Mouse (Mus musculus) lung, postnatal 25 days (tissue): Measurements from ENCODE around the gene Bcar3.
"Not testable (repeated sequence)": the region's sequence is repeated elsewhere in the genome, so short reads cannot be mapped to it uniquely, and the experiment has no call there.

Experiments
- DNase-seq: peaks from one replicate; pipeline ENCODE4 v3.0.0; 2022; ENCODE audit warnings: low spot score

Gene Bcar3

GRCm38 (mm10) chr3:122381591-122381990, 87.7 kb downstream of the Bcar3 start:
- no peak for DNase-seq

- DNase-seq: no peak
Measured at GRCm38 (mm10) chr3:122386444-122386843, 92.5 kb downstream of the Bcar3 start.

GRCm38 (mm10) chr3:122387771-122388170, 93.8 kb downstream of the Bcar3 start:
- no peak for DNase-seq

GRCm38 (mm10) chr3:122389972-122390371, 96.0 kb downstream of the Bcar3 start:
- no peak for DNase-seq

- DNase-seq: no peak
Measured at GRCm38 (mm10) chr3:122391098-122391497, 97.2 kb downstream of the Bcar3 start.

GRCm38 (mm10) chr3:122391816-122392215, 97.9 kb downstream of the Bcar3 start:
- peak; percentile 48 for DNase-seq

DNA sequence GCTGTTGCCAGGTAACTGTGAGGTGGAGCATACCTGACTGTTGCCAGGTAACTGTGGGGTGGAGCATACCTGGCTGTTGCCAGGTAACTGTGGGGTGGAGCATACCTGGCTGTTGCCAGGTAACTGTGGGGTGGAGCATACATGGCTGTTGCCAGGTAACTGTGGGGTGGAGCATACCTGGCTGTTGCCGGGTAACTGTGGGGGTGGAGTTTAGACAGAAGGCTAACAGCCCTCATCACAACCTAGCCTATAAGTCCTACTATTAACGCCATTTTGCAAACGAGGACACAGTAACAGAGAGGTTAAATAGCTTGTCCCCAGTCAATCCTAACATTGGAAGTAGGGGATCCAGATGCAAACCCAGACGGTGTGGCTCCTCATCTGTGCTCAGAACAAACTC, 99.5 kb downstream of the Bcar3 start:
- not testable (repeated sequence) for DNase-seq

DNA sequence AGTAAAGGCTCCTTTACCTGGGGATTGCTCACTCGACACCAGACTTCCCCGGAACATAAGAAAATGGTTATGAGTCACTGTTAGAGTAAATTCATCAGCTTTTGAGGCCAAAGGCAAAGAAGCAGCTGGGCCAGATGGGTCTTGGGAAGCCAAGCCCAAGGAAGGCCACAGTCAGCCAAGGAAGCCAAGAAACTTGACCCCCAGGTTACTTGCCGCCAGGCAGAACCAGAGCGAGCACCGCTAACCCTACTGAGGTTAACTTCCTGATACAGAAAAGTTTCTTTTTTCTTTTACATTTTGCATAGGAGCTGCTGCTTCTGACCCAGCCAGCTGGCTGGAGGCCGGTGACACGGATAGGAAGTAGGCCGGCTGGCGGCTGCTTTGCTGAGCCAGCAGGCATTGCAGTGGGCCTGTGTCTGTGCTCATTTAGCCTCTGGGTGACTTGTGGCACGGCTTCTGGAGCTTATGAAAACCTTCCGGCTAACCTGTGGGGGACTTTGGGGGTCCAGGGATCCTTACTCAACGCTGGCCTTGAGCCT, 100.0 kb downstream of the Bcar3 start:
- DNase-seq: no peak

- DNase-seq: no peak
Measured at GRCm38 (mm10) chr3:122396957-122397356, 103.0 kb downstream of the Bcar3 start.

DNA sequence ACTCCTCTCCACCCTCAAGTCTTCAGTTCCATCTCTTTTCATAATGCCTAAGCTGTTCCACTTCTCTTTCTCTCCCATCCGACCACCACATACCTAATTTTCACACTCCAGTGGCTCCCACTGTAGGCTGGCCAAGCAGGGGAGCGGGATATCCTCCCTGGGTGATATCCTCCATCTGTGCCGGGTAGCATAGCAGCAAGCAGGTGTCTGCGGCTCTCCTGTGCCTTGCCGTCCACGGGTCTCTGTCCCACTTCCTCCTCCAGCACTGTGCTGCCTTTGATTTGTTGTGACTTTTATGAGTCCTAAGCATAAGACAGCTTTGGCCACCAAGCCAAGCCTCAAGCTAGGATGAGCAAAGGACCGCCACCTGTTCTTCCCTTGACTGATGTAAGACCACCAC, 103.5 kb downstream of the Bcar3 start:
- DNase-seq: no peak

DNA sequence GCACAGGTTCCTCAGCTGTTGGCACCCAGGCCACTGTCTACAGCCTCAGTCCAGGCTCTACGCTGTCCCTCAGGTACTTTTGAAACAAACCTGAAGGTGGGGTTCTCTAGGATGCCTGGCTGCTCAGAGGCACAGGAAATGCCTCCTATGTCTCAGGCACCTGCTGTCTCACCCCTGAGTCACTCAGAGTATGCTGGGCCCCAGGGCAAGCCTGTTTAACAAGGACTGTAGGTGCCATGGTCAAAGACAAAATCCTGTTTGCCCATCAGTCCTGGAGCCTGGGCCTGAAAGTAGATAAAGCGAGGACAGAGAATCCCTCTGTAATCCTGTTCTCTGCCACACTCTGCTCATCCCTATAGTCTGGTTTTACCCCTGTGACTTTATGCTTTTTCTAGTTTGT, 107.1 kb downstream of the Bcar3 start:
- DNase-seq: no peak

- no peak for DNase-seq
Measured at GRCm38 (mm10) chr3:122402143-122402542, 108.2 kb downstream of the Bcar3 start.

DNA sequence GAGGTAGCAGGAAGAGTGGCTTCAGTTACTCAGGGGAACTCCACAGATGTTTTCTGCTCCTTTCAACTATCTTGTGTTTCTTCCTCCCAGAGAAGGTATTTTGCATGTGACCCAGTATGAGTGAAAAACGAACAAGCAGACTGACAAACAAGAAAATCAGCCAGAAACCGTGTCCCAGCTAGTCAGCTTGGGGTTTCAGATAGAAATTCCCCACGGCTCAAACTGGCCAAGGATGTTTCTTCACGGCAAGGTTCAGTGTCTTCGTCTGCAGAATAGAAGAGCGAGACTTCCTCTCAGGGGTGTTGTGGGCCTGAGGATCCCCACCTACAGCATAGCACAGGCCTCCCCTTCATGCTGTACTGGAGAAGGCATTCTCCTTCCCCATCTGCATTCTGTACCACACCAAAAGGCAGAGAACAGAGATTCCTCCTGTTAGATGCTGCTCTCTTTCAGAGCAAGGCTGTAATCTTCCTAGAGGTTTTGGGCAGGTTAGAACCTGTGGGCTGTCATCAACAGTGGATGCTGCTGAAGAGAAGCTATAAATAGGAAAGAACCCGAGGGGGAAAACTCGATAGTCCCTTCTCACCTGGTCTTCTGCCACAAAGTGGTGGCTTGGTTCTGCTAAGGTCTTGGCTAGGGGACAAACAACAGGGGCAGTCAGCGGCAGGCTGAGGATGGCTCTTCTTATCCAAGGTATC, 110.1 kb downstream of the Bcar3 start:
- DNase-seq: no peak

- no peak for DNase-seq
Measured at GRCm38 (mm10) chr3:122405203-122405956, 111.4 kb downstream of the Bcar3 start.

- no peak for DNase-seq
Measured at GRCm38 (mm10) chr3:122406416-122406815, 112.5 kb downstream of the Bcar3 start.

GRCm38 (mm10) chr3:122407757-122408156, 113.8 kb downstream of the Bcar3 start:
- no peak for DNase-seq

GRCm38 (mm10) chr3:122408798-122409311, 114.9 kb downstream of the Bcar3 start:
- DNase-seq: peak; percentile 80

- DNase-seq: no peak
Measured at GRCm38 (mm10) chr3:122411590-122411989, 117.7 kb downstream of the Bcar3 start.

DNA sequence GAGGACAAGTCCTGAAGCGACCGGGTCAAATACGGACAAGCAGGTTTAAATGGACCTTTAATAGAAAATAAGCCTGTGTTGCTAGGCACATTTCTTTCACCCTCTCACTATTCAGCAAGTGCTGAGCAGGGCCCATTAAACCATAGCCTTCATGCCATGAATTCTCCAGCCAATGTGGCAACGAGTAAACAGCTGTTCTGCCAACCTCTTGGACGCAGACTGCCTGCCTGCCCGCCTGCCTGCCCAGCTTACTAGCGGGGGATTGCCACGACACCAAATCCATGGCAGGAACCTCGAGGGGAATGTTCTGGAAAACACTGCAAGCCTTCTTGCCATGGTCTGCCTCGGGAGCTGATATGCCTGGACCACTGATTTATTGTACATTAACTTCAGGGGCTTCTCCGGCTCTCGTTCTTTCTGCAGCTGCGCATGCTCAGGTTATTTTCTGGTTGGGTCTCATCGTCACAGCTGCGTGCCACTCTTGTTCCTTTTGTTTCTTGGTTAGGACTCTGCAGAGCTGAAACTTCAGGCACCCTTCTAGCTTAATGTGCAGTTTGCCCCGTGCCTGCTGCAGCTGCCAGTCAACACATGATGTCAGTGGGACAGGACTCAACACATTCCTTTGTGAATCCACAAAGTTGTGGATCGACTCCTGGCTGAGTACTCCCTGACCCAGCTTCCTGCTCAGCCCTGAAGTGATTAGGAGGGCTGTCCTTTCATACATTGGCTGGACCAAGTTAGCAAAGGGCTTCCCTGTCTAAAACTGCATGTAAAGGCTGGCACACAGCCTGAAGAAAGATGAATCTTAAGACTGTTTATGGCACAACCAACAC, 120.0 kb downstream of the Bcar3 start:
- no peak for DNase-seq

- no peak for DNase-seq
Measured at GRCm38 (mm10) chr3:122414868-122415267, 120.9 kb downstream of the Bcar3 start.

- no peak for DNase-seq
Measured at GRCm38 (mm10) chr3:122417466-122417865, 123.5 kb downstream of the Bcar3 start.
